Mouse (Mus musculus): ENCODE data around the gene Wdfy2.

DNA sequence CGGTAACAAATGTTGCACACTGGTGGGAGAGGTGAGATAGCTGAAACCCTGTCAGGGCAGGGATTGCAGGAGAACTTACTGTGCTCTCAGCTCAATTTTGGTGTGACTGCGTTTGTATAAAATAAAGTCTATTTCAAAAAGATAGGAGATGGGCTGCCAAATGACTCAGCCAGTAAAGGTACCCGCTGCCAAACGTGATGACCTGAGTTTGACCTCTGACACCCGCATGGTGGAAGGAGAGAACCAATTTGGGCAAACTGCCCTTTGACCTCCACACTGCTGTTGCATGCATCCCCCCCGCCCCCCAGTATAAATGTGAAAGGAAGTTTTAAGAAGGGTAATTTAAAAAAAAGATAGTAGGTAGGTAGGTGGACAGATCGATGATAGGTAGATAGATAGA is 4.4 kb upstream of the Wdfy2 start:
- TF ChIP-seq CTCF (conservative IDR thresholded peaks at IDR 0.05; ENCODE audit: low read length) (no peak), NANOG (IDR thresholded peaks at IDR 0.05; ENCODE audit: borderline replicate concordance, low read length) (no peak), POU5F1 (IDR thresholded peaks at IDR 0.05; ENCODE audit: borderline replicate concordance, low read length) (no peak)

All from E14TG2a.4 (cell line).